Mouse (Mus musculus): ENCODE results near the gene Tbc1d4. TPM values are rescaled to one million over a fixed set of nuclear protein-coding genes. Genes with fewer than 3 reads are reported as not detected.
A peak's percentile ranks its signal among the peaks of the same experiment; 100 is the strongest.

Tbc1d4 gene
- 8.8 and 9.4 TPM in 2 replicates for polyA plus RNA-seq (2015; fragmentation: Nextera tagmentation; extraction: Ambion mirVana)

DNA sequence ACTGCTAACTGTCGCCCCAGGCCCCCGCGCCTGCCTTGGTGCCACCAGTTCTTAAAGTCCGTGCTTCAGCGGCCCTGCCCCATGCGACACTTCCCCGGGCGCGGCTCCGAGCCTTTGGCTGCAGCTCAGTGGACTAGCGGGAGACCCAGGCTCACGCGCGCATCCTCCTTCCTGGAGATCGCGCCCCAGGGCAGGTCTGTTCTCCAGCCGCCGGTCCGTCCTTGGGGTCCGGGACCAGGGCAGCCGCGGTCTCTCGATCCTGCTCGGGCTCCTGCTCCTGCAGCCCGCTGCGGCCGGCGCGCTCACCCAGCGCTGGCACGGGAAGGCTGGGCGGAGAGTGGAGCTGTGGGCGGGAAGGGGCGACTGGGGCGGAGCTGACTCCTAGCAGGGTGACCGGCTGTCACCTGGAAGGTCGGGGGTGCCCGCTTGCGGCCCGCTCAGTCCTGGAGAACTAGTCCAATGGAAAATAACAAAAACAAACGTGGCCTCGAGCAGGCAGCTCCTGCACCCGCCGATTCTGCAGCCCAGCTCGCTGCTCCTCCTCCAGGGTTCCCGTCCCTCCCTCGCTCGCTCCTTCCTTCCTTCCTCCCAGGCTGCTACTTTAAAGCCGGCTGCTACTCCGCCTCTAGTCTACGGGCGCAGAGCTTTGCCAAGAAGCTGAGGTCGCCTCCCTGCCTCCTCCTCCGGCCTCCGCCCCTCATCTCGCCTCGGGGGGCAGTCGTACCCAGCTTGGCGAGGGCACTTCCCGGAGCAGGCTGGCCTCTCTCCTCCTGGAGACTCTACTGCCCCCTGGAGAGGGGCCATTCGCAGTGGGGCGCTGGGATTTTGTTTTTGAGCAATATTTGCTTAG, at the start of gene Tbc1d4:
TSS of gene Tbc1d4 (minus strand) at position 673 of the 850 bp plus-strand sequence.
- WGBS, result under 1% methylated on average over 62 of the region's 62 CpGs
- peak within 1 kb of the TSS; percentile 94 for H3K4me2 ChIP-seq
- peak; percentile 91 for ATAC-seq (replicated peaks)

DNA sequence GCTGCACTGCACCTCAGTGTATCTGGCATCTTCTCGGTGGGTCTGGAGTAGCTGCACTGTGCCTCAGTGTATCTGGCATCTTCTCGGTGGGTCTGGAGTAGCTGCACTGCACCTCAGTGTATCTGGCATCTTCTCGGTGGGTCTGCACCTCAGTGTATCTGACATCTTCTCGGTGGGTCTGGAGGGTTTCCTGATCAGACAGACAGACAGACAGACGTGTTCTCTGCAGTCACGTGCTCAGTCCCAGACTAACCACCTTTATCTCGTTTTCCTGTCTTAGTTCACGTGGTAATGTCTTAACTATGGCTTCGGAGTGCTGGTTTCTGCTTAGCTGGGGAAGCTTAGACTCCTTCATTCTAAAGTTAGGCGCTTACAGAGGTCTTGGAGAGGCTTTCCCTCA, 47.3 kb upstream of the Tbc1d4 start:
- H3K9ac ChIP-seq, result no peak overlapping the region
- no peaks in the 10 kb centered on the region for H3K36me3 ChIP-seq (replicated peaks)

More for the DNA sequence above, at the start of gene Tbc1d4:
- H3K27me3 ChIP-seq (replicated peaks), result no peaks in the 10 kb centered on the region
- peak within 1 kb of the TSS; percentile 76 for H3K4me3 ChIP-seq
- peak within 1 kb of the TSS; percentile 65 for H3K9ac ChIP-seq
- H3K27ac ChIP-seq, result peak within 1 kb of the TSS; percentile 74
- H3K9me3 ChIP-seq, result no peaks in the 10 kb centered on the region
- no peaks in the 10 kb centered on the region for H3K36me3 ChIP-seq (replicated peaks)
- H3K4me1 ChIP-seq, result peaks cover 12% of the 10 kb centered on the region

DNA sequence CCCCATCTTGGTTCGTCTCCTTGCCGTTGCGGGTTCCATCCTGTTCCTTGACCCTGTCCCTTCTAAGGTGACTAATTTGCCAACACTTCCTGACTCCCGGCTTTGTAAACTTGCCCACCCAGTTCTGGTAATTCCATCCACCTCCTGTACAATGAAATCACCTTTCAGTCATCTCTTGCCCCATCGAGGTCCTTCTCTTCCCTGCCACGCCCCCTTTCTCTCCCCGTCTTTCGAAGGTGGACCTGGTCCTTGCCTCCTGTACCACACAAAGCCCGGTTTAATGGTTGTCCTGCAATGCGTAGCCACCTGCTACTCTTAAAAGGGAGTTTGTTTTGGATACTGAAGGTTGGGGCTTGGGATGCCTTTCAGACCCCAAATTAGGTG, 45.5 kb upstream of the Tbc1d4 start:
- Histone ChIP-seq H3K36me3 (replicated peaks) (no peaks in the 10 kb centered on the region), H3K4me3 (peak overlapping the region; percentile 89), H3K4me1 (peaks cover 12% of the 10 kb centered on the region), H3K27ac (peak overlapping the region; percentile 85), H3K27me3 (replicated peaks) (no peaks in the 10 kb centered on the region), H3K4me2 (peak overlapping the region; percentile 63), H3K9me3 (no peaks in the 10 kb centered on the region), H3K9ac (peak overlapping the region; percentile 95)
- no peak for ATAC-seq (replicated peaks)
- 1% methylated on average over 10 of the region's 10 CpGs for WGBS

More for the DNA sequence above, 47.3 kb upstream of the Tbc1d4 start:
- ATAC-seq (replicated peaks), result no peak
- no peak overlapping the region for H3K4me3 ChIP-seq
- no peak overlapping the region for H3K4me2 ChIP-seq
- H3K4me1 ChIP-seq, result peaks cover 12% of the 10 kb centered on the region
- H3K27me3 ChIP-seq (replicated peaks), result no peaks in the 10 kb centered on the region
- H3K9me3 ChIP-seq, result no peaks in the 10 kb centered on the region
- no peak overlapping the region for H3K27ac ChIP-seq
- WGBS, result 88% methylated on average over 10 of the region's 10 CpGs

DNA sequence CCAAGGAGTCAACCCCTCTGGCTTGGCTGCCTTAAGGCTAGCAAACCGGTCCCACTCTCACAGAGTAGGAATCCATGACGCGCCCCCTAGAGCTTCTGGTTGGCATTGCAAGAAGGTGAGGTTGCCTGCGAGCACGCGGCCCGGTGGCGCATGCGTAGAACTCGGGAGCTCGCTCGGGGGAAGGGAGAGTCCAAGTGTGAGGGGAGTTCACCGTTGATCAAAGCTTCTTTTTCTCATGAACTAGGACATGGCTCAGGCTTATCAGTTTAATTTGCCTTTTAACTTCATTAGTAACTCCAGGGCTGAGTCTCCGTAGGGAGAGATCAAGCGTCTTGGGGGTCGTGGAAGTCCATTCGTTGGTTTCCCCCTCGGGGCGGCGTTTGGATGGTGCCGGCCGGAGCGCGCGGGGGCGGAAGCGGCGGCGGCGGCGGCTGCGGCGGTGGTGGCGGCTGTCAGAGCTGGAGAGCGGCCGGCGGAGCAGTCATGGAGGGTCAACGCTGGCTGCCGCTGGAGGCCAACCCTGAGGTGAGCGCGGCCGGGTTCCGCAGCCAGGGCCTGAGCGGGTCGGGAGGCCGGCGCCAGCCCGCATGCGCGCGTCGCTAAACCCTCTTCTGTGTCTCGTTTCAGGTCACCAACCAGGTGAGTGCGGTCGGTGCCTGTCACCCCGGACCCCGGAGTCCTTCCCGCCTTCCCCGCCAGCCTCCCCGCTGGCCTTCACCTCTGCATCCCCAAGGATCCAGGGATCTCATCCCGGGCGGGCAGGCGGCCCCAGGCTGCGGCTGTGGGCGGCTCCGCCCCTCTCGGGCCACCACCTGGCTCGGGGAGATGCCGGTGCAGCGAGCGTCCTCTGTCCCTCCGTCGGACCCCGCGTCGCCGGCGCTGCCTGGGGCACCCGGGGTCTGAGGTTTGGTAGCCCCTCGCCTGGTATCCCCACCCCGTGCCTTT, 44.9 kb upstream of the Tbc1d4 start, which contains the start of gene Uchl3:
TSS of gene Uchl3 (plus strand) at position 387 of the 945 bp plus-strand sequence.
- no peaks in the 10 kb centered on the region for H3K9me3 ChIP-seq
- ATAC-seq (replicated peaks), result peak; percentile 92
- H3K27me3 ChIP-seq (replicated peaks), result no peaks in the 10 kb centered on the region
- H3K4me2 ChIP-seq, result peak within 1 kb of the TSS; percentile 63
- under 1% methylated on average over 81 of the region's 81 CpGs for WGBS
- H3K4me3 ChIP-seq, result peak within 1 kb of the TSS; percentile 89
- H3K27ac ChIP-seq, result peak within 1 kb of the TSS; percentile 85
- peaks cover 12% of the 10 kb centered on the region for H3K4me1 ChIP-seq
- H3K36me3 ChIP-seq (replicated peaks), result no peaks in the 10 kb centered on the region
- H3K9ac ChIP-seq, result peak within 1 kb of the TSS; percentile 95

DNA sequence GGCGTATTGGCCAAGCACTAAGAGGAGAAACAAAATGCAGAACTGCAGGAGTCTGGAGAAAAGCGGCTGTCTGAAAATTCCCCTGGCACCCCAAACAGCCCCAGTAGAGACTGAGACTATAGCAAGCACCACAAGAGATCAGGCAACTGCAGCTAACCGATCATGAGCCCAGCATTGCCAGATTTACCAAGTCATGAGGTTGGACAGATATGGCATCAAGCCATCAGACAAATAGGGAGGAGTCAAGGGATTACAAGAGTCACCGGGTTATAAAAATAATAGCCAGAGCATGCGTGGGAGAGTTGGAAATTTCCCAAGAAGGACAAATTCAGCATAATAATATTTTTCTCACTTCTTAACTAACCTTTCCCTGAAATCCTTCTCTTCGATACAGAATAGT, 43.6 kb upstream of the Tbc1d4 start:
- no peaks in the 10 kb centered on the region for H3K9me3 ChIP-seq
- WGBS, result 93% methylated on average over 6 of the region's 6 CpGs
- no peak overlapping the region for H3K9ac ChIP-seq
- no peak overlapping the region for H3K4me3 ChIP-seq
- H3K4me1 ChIP-seq, result peaks cover 12% of the 10 kb centered on the region
- no peak overlapping the region for H3K27ac ChIP-seq
- no peak overlapping the region for H3K4me2 ChIP-seq
- H3K36me3 ChIP-seq (replicated peaks), result no peaks in the 10 kb centered on the region
- no peak for ATAC-seq (replicated peaks)
- H3K27me3 ChIP-seq (replicated peaks), result no peaks in the 10 kb centered on the region

DNA sequence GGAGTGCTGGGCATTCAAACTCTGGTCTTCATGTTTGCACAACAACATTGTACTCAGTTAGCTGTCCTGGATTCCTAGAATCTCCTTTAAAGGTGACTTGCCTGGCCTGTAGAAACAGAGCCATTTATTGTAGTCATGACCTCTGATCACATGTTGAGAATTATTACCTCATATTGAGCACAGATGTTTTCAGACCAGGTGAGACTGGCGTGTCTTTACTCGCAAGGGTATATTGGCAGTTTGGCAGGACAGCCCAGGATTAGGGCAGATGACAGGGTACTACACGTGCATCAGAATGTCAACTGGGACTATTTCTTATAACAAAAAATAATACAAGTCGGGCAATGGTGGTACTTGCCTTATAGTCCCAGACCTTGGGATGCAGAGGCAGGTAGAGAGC, 41.6 kb upstream of the Tbc1d4 start:
- H3K4me3 ChIP-seq, result no peak overlapping the region
- no peak overlapping the region for H3K9ac ChIP-seq
- peaks cover 7% of the 10 kb centered on the region for H3K4me1 ChIP-seq
- H3K9me3 ChIP-seq, result no peaks in the 10 kb centered on the region
- ATAC-seq (replicated peaks), result no peak
- H3K27ac ChIP-seq, result no peak overlapping the region
- no peaks in the 10 kb centered on the region for H3K27me3 ChIP-seq (replicated peaks)
- WGBS, result 91% methylated on average over 4 of the region's 4 CpGs
- no peak overlapping the region for H3K4me2 ChIP-seq
- H3K36me3 ChIP-seq (replicated peaks), result no peaks in the 10 kb centered on the region

DNA sequence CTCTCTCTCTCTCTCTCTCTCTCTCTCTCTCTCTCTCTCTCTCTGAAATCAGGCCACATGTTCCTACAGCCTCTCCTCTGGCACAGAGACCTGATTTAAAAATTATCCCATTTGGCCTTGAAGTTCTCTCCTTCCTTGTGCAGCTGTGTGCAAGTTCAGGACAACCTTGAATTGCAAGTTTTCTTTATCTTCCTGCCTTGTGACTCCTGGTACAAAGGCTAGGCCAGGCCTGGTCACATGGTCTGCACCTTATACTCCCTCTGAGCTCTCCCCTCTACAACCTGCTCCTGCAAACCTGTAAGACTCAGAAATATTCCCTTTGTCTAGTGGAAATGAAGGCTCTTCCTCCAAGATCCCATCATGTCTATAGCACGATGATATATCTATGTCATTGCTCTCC, 36.0 kb upstream of the Tbc1d4 start:
- H3K36me3 ChIP-seq (replicated peaks), result no peaks in the 10 kb centered on the region
- H3K27me3 ChIP-seq (replicated peaks), result no peaks in the 10 kb centered on the region
- H3K4me1 ChIP-seq, result no peaks in the 10 kb centered on the region
- H3K9ac ChIP-seq, result no peak overlapping the region
- no peak overlapping the region for H3K4me2 ChIP-seq
- WGBS, result 93% methylated on average over 1 of the region's 1 CpGs
- no peak overlapping the region for H3K4me3 ChIP-seq
- no peaks in the 10 kb centered on the region for H3K9me3 ChIP-seq
- no peak overlapping the region for H3K27ac ChIP-seq
- ATAC-seq (replicated peaks), result no peak

DNA sequence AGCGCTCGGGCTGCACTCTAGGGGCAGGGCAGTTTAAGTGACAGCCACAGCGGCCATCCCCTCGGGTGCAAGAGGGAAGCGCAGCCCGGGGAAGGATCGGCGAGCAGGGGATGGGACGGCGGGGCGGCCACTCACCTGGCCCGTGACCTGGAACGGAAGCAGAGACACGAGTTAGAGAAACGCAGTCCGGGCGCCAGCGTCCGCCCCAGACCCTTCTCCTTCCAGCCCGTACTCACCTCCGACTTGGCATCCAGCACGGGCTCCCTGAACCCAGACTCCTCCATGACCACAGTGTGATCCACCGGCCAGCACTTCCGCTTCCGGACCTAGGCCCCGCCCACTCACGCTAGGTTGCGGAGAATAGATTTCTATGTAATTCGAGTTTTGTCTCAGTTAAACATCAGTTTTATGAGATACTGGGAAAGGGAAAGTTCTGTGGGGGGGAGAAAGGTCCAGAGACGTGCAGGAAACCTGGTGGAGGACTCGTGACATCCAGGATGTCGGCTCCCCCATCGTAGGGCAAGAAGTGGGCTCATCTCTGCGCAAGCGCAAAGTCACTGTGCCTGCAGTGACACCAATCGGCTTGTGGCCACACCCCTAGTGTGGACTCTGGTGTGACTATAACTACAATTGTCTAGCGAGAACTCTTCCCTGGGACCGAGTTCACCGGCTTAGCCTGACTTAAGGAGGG, 31.3 kb upstream of the Tbc1d4 start, which contains the start of gene Commd6:
TSS of gene Commd6 (minus strand) at position 534 of the 691 bp plus-strand sequence.
- peak; percentile 99 for ATAC-seq (replicated peaks)
- under 1% methylated on average over 39 of the region's 39 CpGs for WGBS
- peak within 1 kb of the TSS; percentile 87 for H3K9ac ChIP-seq
- no peaks in the 10 kb centered on the region for H3K27me3 ChIP-seq (replicated peaks)
- no peaks in the 10 kb centered on the region for H3K9me3 ChIP-seq
- H3K4me2 ChIP-seq, result peak within 1 kb of the TSS; percentile 87
- H3K4me1 ChIP-seq, result peaks cover 11% of the 10 kb centered on the region
- H3K4me3 ChIP-seq, result peak within 1 kb of the TSS; percentile 86
- H3K36me3 ChIP-seq (replicated peaks), result no peaks in the 10 kb centered on the region
- peak within 1 kb of the TSS; percentile 90 for H3K27ac ChIP-seq

DNA sequence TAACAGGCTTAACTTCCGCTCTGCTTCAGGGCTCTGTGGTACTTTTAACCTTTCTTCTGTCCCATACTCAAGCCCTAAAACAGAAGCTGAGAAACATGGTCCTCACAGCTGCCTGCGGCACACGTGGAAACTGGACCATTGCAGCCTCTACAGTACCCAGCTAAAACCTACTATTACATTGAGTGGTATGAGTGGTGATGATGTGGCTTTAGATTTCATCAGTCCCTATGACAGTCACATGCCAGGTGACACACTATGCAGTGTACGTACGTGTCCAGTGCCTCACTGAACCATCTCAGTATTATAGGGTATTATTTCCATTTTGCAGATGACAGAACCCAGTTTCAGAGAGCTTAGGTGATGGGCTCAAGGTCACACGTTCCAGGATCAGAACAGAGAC, 28.4 kb upstream of the Tbc1d4 start:
- no peaks in the 10 kb centered on the region for H3K9me3 ChIP-seq
- H3K27ac ChIP-seq, result no peak overlapping the region
- H3K27me3 ChIP-seq (replicated peaks), result no peaks in the 10 kb centered on the region
- no peak overlapping the region for H3K4me2 ChIP-seq
- ATAC-seq (replicated peaks), result no peak
- peaks cover 11% of the 10 kb centered on the region for H3K4me1 ChIP-seq
- H3K9ac ChIP-seq, result no peak overlapping the region
- peaks cover 4% of the 10 kb centered on the region; the same call in 1 of the 2 replicates for H3K36me3 ChIP-seq (replicated peaks)
- 93% methylated on average over 6 of the region's 6 CpGs for WGBS
- H3K4me3 ChIP-seq, result no peak overlapping the region

DNA sequence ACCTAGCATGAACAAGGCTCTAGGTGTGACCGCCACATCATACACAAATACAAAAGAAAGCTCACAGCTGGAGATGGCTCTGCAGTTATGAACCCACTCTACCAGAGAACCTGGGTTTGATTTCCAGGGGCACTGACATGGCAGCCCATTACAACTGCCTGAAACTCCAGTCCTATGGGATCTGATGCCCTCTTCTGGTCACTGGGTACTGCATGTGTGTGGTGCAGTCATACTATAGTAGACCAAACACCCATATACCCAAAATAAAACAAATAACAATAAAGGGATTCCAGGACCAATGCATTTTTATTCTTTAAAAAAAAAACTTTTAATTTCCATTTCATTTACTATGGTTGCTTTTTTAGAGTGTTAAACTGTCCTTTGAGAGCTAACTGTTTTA, 26.8 kb upstream of the Tbc1d4 start:
- no peak for ATAC-seq (replicated peaks)
- H3K4me2 ChIP-seq, result no peak overlapping the region
- 97% methylated on average over 1 of the region's 1 CpGs for WGBS

DNA sequence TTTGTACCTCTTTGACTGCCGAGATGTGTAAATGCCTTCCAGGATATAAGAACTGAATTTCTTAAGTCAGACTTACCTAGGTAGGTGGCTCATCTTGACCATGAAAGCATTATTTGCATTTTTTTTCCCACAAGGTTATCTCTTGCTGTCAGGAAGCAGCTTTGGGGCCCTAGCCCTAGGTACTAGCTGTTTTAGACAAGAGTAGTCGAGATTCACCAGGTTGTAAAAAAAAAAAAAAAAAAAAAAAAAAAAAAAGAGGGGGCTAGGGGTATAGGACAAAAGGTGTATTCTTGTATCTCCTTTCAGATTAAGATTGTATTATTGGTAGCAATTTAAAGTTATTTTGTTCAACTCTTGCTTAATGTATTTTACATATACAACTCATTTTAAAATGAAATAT, 21.6 kb upstream of the Tbc1d4 start:
- Histone ChIP-seq H3K9me3 (no peaks in the 10 kb centered on the region), H3K4me3 (no peak overlapping the region), H3K4me2 (no peak overlapping the region), H3K27me3 (replicated peaks) (no peaks in the 10 kb centered on the region), H3K36me3 (replicated peaks) (peaks cover 8% of the 10 kb centered on the region; the same call in 1 of the 2 replicates), H3K27ac (no peak overlapping the region), H3K9ac (no peak overlapping the region), H3K4me1 (no peaks in the 10 kb centered on the region)
- 93% methylated on average over 2 of the region's 2 CpGs for WGBS
- no peak for ATAC-seq (replicated peaks)

More for the DNA sequence above, 26.8 kb upstream of the Tbc1d4 start:
- no peak overlapping the region for H3K4me3 ChIP-seq
- H3K4me1 ChIP-seq, result peaks cover 11% of the 10 kb centered on the region
- H3K9ac ChIP-seq, result no peak overlapping the region
- H3K27me3 ChIP-seq (replicated peaks), result no peaks in the 10 kb centered on the region
- no peak overlapping the region for H3K27ac ChIP-seq
- no peaks in the 10 kb centered on the region for H3K9me3 ChIP-seq
- H3K36me3 ChIP-seq (replicated peaks), result peaks cover 8% of the 10 kb centered on the region; the same call in 1 of the 2 replicates
